Mouse (Mus musculus): ENCODE data around the gene Plk1.

Gene Plk1

DNA sequence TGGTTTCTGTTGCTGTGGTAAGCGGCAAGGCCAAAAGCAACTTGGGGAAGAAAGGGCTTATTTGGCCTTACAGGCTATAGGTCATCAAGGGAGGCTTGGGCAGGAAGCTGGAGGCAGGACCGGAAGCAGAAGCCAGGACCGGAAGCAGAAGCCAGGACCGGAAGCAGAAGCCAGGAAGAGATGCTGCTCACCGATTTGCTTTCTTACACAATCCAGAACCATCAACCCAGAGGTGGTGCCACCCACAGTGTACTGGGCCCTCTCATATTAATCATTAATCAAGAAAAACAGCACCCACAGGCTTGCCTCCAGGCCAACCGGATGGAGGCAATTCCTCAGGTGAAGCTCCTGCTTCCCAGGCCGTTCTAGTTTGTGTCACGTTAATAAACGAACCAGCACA lies 37.5 kb downstream of the Plk1 start:
- DNase-seq: no peak

DNA sequence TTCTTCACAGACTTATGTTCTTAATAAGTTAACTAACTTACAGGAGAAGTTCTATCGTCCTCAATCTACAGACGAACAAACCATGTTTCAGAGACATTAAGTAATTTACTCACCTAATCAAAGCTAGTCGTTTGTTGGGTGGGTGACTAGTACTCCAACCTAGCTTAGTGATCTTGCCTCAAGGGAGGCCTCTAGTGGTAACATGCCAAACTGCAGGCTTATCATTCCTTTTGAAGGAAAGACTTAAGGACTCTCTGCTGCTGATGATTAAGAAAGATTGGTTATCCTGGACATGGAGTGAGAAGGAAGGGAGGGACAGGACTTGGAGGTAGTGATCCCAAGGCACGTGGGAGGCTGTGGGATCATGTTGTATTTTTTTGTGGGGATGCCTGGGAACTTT lies 38.1 kb downstream of the Plk1 start:
- DNase-seq: peak; percentile 77

DNA sequence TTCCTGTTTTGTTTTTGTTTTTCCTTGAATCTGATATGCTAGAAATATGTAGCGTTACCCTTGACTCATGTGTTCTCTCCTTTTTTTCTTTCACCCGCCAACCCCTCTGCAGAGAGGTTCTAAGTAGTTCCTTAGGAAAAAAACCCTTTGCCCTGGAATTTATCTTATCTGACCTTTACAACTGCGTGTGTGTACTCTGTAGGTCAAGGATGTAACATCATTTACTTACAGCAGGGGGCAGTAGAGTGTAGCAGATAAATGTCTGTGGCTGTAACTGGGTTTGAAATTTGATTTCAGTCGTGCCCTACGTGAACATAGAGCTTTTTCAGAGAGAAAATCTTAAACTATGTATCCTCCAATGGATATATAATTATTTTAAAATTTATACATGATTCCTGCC lies 40.1 kb downstream of the Plk1 start:
- peak; percentile 69 for DNase-seq

DNA sequence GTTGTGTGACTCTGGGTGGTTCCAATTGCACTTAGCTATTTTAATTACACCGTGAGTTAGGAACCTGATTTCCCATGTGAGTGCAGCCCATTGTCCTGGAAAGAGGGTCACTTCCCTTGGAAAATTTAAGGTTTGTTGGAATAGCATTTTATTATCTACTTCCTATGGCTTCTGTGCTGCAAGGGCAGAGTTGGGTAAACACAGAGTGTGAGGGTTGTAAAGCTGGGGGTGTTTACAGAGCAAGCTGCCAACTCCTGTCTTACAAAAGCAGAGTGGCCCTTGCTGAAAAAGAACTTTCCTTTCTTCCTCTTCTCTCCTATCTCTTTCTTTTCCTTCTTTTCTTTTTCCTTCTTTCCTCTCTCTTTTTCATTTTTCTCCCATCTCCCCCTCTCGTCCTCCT lies 44.7 kb downstream of the Plk1 start:
- DNase-seq: no peak

DNA sequence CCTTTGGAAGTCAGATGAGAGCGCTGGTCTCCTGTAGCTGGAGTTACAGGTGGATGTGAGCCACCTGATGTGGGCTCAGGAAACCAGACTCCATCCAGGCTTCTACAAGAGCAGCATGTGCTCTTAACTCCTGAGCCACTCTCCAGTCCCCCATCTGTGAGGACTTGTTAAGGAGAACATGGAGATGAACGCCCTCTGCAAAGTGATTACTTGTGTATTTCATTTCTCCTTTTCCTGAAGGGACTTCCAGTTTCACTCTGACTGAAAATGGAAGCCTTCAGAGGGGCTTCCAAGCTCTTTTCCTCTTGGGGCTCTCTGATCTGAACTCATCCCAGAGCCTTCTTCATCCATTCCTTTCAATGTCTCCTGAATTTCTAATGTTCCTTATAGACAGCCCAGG lies 46.9 kb downstream of the Plk1 start:
- no peak for DNase-seq

DNA sequence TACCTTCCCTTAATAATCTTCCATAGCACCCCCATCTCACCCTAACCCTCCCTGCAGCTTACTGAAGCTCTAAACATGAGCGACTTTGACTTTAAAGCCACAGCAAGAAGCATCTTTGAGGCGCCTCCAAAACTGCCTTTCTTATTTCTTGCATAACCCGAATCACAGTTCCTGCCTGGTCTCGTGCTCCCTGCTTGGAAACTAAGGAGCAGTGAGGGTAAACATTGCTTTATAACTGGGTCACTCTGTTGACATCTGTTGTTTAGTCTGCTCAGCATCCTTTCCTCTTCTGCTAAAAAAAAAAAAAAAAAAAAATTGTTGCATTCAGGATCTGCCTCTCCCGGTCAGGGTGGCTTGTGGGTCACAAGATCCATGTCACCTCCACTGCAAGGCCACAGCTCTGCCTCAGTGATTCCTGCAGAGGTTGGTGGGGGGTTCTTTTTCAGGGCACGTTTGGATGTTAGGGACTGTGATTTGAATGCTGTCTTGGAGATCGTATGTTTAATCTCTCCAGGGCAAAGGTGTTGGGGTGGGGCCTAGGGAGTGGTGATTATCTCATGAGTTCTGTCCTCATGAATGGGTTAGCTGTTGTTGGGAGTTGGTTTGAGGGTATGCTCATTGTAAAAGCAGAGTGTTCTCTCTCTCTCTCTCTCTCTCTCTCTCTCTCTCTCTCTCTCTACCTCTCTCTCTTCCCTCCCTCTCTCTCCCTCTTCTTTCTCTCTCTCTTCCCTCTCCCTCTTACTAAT lies 49.2 kb downstream of the Plk1 start:
- DNase-seq: no peak

DNA sequence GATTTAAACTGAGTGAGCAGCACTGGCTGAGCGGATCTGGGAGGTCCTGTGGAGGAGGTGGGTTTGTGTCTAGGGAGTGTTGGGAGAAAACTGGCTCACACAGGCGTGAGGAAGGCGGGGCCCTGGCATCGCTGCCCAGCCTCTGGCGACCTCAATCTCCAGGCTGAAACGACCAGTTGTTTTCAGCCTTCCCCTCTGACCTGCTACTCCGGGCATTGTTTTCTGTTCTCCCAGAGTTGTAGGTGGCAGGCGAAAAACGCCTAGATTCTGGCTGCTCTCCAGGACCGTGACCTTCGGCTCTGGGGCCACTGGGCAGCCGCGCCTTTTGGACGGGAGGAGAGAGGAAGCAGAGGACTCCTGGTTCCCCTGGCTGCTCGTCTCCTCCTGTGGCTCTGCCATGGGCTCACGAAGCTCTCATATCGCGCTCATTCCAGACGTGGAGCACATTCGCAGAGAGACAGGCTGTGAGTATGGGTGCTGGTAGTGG lies 60.1 kb downstream of the Plk1 start, which contains the start of gene Chp2:
TSS of gene Chp2 (plus strand) at position 182 of the 487 bp plus-strand sequence.
- DNase-seq: peak; percentile 77

Measured in retina, postnatal 1 day (tissue).